Mouse (Mus musculus) cerebellum, postnatal 36 days (tissue): ENCODE measurements at regions not wholly inside any gene's neighbourhood (a gene's known extent, or its start where the extent isn't known, plus 50 kb on each side); places are given as distances from the start of the nearest gene placed in this dataset.

ENCODE experiments used
- DNase-seq, 2 experiments: peaks; one replicate each; pipeline ENCODE4 v3.0.0; 2021 to 2022; ENCODE audit warnings: mixed read lengths in 2 of 2

- no peak for DNase-seq
Observed at GRCm38 (mm10) chr6:98872334-98872733, 529.8 kb upstream of the Gm765 start.

GRCm38 (mm10) chr6:98869772-98870171 lies 527.2 kb upstream of the Gm765 start:
- DNase-seq = no peak

DNA sequence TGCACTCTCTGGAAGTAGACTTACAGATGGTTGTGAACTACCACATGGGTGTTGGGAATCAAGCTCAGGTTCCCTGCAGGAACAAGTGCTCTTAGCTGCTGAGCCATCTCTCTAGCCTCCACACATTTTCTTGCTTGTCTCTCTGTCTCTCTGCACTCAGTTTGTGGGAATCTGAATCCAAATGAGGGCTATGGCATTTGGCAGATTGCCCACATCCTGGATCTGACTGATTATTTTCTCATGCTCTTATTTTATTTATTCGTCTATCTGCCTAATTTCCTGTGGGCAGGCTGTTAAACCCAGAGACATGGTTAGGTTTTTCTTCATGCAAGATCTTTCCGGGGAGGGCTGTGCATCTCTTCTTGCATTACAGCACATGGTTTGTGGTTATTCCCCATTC lies 521.8 kb upstream of the Gm765 start:
- no peak for DNase-seq

DNA sequence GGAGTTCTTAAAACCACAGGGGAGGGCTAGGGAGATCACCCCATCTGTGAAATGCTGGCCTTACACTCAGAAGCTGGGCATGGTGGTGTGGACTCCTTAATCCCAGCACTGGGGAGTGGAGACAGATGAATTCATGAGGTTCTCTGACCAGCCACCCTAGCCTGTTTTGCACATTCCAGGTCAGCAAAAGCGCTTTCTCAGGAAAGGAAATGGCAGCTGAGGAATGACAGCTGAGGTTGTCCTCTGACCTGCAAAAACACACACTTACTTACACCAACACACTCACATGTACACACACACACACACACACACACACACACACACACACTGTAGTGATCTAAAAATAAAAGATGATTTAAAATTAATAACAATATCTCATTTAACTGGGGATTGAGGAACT lies 513.4 kb upstream of the Gm765 start:
- no peak for DNase-seq

DNA sequence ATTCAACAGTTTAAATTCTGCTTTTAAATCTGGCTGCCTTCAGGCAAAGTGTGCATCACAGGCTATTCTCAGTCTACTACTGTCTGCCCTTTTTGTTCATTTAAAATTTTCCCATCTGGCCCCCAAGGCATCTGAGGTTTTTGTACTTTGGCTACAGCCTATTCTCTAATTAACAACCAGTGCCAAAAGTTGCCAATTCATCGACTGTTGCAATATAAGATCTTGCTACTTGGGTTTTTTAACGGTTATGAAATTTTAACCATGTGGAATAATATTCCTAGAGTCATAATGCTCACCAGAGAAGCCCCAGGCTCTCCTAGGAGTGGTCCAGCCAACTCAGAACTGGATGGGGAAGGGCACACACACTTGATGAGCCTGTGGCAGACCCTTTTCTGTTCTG lies 508.4 kb upstream of the Gm765 start:
- no peak for DNase-seq

DNA sequence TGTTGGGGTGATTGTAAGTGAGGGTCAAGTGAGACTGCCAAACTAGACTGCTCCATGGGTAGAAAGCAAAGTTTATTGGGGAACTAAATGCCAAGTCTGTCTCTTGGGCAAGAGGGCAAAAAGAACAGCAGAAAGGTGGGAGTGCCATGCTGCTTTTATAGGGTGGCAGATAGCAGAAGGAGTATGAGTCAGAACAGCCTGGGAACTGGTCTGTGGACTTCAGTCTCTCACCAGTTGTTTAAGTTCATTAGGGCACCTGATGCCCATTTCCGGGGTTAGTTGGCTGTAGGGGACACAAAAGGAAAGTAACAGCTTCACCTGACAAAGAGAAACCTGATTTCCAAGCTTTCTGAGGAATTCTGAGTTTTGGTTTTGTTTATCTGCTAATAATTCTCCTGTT lies 506.3 kb upstream of the Gm765 start:
- DNase-seq = no peak

DNA sequence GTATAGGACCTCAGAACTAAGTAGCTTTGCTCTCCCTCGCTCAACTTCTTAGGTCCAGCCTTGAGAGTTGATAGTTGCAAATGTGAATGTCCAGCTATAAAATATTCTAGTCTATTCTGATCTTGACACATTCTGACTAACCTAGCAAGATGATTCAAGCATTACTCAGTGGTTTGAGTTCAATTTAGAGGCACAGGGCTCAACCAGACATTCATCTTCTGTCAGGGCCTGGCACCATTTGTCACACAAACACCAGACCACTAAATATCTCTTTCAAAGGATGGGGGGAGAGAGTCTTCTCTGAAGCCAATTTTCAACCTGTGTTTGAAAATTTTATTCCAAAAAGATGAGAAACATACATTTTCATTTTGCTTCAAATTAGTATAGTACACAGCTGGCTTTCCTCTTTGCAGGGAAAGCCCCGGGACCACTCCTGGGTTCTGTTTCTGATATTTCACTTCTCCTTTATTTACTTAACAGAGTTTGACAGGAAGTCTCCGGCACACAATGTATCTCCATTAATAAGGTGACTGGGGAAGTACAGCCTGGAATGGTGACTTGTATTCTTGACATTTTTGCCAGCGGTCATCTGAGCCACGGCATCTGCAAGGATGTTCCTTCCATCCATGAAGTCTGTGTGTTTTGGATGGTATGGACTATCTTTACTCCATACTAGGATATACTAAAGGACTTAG lies 503.6 kb upstream of the Gm765 start:
- DNase-seq = no peak

DNA sequence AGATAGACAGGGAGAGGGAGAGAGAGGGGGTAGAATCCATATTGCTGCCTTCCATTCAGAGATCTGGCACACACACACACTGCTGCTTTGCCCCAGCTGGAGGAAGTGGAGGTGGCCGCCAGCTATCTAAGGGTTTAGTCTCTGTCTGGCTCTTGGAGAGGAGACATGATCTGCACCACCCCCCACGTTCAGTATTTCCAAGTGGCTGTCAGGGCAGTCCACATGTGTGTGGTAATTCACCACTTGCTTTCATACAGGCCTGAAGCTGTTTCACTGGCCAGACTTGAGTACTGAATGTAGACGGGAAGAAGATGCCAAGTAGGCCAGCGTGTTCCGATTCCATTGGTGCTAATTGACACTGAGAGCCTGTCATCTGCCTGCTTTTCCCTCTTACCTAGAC lies 501.0 kb upstream of the Gm765 start:
- DNase-seq = peak in 1 of 2 experiments; percentile 2

DNA sequence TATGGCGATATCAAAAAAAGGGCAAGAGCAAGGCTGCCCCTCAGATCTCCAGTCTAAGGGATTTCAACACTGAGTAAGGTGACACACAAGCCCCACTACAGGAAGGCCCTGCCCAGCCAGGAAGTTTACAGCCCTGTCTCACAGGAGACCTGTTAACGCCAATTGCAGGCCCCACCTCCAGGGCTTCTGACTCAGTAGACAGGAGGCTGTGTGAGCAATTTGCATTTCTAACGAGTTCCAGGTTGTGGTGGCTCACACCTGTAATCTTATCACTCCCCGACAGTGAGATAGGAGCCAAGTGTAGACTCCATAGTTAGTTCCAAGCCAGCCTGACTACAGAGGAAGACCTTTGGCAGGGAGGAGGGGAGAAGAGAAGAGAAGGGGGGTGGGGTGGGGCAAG lies 500.4 kb upstream of the Gm765 start:
- DNase-seq = no peak

- no peak for DNase-seq
Observed at GRCm38 (mm10) chr6:98833922-98834321, 491.4 kb upstream of the Gm765 start.

DNA sequence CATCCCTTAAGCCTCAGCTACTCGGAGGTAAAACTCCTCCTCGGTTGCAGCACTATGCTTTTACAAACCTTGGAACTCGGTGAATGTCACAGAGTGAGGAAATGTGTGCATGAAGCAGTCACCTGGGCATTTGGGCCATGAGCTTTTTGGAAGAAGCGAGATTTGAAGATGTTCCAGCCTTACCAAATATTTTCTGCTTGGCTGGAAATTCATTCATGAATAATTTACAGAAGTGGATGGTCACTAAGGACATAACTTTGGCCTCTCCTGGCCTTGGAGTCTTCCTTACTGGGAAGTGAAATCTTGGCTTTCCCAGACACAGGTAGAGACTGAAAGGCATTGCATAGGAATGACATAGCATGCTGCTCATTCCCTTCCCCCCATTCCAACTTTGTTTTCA lies 487.6 kb upstream of the Gm765 start:
- no peak for DNase-seq

- DNase-seq = no peak
Observed at GRCm38 (mm10) chr6:98808046-98808445, 465.5 kb upstream of the Gm765 start.

DNA sequence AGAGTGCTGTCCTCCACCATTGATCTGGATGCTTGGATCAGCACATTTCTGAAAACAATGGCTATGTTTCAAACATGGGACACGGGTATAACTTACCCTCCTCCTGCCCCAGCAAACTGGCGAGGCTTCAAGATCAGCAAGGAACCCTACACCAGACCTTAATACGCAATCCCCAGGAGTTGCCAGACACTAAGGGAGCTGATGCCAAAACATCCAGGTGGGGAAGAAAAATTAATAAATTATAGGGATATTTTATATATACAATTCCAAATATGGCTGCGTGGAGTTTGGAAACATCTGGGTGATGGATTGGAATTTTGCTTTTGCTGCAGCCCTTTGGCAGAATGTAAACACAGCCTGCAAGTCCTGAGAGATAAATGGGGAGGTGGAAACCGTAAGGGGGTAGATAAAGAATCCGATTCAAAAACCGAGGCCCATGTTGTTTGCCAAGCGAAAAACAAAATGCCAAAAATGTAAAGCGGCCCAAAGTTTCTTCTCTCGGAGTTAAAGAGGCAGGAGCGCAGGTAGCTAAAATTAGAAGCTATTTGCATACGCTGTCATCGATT lies 460.9 kb upstream of the Gm765 start:
- no peak for DNase-seq

DNA sequence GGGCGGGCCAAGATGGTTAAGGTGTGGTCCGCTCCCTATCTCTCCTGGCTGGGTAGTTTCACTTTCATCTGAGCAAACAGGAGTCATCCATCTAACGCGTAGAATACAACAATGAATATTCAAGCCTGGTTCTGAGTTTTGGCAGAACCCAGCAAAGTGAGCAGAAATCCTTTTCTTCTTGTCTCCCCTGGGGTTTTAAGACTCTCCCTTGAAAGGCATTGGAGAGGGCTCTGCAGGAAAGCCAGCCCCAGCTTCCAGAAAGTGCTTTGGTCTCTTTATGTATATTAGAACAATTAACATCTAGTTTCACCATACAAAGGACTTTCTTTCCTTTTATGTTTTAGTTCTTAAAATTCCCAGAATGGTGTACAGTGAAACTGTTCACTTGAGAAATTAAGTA lies 458.5 kb upstream of the Gm765 start:
- DNase-seq = no peak

DNA sequence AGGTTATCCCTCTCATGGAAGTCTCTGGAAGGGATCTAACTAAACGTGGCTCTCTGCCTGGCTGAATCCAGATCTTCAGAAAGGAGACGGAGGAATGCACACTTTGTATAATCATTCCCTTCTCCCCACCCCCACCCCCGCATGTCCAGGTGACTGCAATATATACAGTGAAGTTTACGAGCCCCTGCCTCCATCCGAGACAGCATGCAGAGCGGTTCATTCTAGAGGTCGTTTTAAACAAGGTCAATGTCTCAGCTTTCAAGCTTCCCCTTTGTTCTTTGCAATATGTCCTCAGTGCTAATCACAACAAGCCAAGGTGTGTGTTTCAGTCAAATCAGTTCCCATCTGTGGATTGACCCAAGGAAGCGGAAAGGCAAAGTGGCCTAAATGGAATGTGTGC lies 457.5 kb upstream of the Gm765 start:
- no peak for DNase-seq

GRCm38 (mm10) chr6:98797778-98798177 lies 455.2 kb upstream of the Gm765 start:
- no peak for DNase-seq

DNA sequence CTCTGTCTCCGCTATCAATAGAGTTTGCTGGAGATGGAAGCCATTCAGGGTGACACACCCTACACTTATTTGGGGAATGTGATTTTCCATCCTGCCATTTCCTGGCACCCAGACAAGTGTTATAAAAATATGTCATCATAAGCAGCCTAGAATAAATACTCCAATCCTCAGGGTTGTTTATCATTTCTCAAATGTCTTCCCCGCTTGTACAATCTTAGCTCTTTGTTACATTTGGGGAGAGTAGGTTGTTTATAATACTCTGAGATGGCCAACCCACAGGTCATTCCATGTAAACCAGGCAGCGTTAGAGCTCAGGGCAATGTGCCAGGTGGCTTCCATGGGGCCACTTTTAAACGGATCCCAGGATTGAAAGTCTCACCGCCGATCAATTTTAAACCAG lies 454.8 kb upstream of the Gm765 start:
- DNase-seq = no peak

DNA sequence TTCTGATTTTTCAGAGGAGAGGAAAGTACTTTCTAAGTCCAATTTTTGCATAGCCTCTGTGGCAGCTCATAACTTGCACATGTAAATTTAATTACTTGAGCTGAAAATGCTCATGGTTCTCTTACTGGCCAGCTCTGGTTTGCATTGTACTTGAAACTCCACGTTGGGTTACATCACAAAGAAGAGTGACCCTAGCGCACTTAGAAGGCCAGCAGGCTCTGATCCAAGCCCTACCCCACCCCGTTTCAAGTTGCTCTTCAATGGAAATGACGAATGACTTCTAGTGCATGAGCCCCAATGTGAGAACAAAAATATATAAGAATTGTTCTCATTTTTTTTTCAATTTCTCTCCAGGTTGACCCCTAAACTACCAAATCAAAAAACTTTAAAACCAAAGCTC lies 454.1 kb upstream of the Gm765 start:
- no peak for DNase-seq

GRCm38 (mm10) chr6:98787422-98787821 lies 444.9 kb upstream of the Gm765 start:
- no peak for DNase-seq

DNA sequence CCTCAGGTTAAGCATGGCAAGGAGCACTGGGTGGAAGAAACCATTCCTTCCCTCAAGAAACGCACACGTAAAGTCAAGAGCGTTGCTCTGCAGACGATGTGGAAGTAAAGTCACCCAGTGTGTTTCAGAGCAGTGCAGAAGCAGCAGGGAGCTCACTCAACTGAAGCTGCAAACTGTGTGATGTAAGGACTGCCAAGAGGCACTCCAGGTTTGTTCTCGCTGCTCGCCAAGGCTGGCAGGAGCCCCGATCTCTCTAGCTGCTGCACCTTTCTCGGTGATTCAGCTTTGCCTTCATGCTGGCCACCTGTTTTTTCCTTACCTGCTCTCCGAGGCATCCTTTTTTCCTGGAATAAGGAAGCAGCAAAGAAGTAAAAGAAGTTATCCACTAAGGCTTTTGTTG lies 439.5 kb upstream of the Gm765 start:
- peak; percentile 26 to 33 for DNase-seq

GRCm38 (mm10) chr6:98775780-98776179 lies 433.2 kb upstream of the Gm765 start:
- DNase-seq = no peak

DNA sequence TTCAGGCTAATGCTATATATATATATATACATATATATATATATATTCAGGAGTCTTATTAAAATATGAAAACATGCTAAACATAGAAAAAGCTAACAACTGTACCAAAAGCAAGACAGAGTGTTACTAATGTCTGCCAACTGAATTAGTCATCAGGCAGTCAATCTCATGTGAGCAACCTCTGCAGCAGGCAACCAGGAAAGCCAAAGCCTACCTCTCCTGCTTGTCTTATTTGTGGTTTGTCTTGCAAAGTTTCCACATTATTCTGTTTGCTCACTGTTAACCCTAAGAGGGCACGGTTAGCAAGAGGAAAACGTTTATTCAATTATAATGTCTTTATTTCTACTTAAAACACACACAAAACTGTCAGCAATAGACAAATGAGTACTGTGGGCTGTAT lies 427.4 kb upstream of the Gm765 start:
- DNase-seq = no peak

DNA sequence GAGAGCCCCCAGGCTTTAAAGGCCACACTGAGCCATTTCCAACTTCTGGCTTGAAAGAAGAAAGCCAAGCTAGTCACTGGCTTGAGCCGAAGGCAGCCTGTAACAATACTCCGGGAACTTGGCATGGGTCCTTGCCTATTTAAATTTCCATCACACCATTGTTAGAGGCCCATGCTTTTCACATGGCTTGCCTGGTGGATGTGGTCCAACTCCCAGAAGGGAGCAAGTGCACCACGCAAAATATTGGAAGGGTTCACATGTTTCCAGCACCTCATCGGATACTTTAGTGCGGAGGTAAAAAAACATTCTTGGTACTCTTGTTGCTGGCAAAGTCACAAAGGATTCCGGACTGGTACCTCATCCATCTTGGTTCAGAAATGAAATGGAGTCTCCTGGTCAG lies 426.8 kb upstream of the Gm765 start:
- peak in 1 of 2 experiments; percentile 2 for DNase-seq

DNA sequence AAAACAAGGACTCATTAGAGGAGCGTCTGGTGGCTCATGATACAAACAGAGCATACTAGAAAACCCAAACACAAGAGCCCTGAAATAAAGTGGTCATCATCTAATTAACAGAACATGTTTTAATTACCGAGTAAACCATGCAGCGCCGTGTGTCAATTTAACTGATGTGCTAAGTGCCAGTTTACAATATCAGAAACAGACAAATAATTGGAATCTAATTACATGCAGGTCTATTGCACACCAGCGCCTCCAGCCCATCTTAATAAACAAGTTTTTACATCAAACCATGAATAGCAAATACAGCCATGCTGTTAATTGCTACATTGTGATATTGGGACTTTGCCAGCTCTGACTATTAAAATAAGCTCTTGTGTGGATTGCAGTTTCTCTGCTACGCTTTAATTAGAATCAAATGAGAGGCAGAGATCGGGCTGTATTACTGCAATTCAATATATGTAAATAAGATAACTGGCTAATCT lies 425.3 kb upstream of the Gm765 start:
- no peak for DNase-seq

GRCm38 (mm10) chr6:98754487-98754886 lies 411.9 kb upstream of the Gm765 start:
- no peak for DNase-seq
